Mouse (Mus musculus) c-Kit-positive CD71-positive TER-119-positive erythroid progenitor cells, embryonic 14.5 days (primary cell): ENCODE data around the gene Slc25a31.

Experiments
- DNase-seq: peaks from one replicate; pipeline ENCODE4 v3.0.0-alpha.2; 2013; ENCODE audit warnings: low spot score

Slc25a31 gene

GRCm38 (mm10) chr3:40738381-40738912 lies 29.8 kb downstream of the Slc25a31 start:
- DNase-seq, result no peak

GRCm38 (mm10) chr3:40744024-40744835 lies 35.6 kb downstream of the Slc25a31 start, which contains the start of gene Hspa4l:
TSS of gene Hspa4l (plus strand) at chr3:40744495.
- DNase-seq, result no peak

- DNase-seq, result peak; percentile 85
These were observed 36.4 kb downstream of the Slc25a31 start for GRCm38 (mm10) chr3:40744836-40745660.

GRCm38 (mm10) chr3:40745661-40746547 lies 37.2 kb downstream of the Slc25a31 start:
- DNase-seq, result peak; percentile 35

- no peak for DNase-seq
These were observed 52.1 kb downstream of the Slc25a31 start for GRCm38 (mm10) chr3:40760746-40761145.

GRCm38 (mm10) chr3:40761312-40761711 lies 52.7 kb downstream of the Slc25a31 start:
- no peak for DNase-seq
